In the genomic region with DNA sequence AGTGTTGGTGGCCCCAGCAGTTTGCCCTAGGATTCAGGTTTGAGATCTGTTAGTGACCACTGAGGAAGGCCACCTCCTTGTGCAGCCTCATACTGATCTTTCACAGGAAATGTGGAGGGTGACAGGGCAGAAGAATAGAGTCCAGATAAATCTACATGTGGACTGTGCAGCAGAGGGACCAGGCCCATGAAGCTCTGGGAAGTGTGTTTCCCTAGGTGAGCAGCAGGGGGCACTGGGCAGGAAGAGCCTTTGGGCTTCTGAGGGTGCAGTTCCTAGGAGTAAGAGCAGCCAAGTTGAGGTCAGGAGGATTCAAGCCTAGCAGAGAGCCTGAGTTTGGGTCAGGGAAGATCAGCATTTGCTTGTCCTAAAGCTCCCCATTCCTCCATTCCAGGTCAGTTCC, we compare ENCODE assay signal across 9 mouse cellular contexts. TPM values are rescaled to one million over a fixed set of nuclear protein-coding genes. Genes with fewer than 3 reads are reported as not detected.
DNase-seq lines count a peak whose midpoint lies in the region; ATAC-seq and TF ChIP-seq lines count a peak whose summit lies in the region.
"Had no signal": no experiment of that assay in that cellular context is flagged by ENCODE, and none has a peak within 500 bp of the region (broad histone marks: within the 10 kb centered on the region; RNA-seq: fewer than 3 reads in every experiment).

No protein-coding gene starts in this region.

- no peaks in the 10 kb centered on the region for H3K9me3 ChIP-seq in heart, postnatal 0 days (replicated peaks; ENCODE audit: control insufficient read depth, low read length)
- H3K9me3 ChIP-seq: heart, embryonic 13.5 days had no signal

- H3K9ac ChIP-seq in heart, postnatal 0 days (replicated peaks; ENCODE audit: low read depth, low read length) = no peak overlapping the region
- H3K9ac ChIP-seq: heart, embryonic 13.5 days had no signal

- no peak overlapping the region for H3K4me2 ChIP-seq in heart, postnatal 0 days (ENCODE audit: low read depth, low read length)
- H3K4me2 ChIP-seq: heart, embryonic 13.5 days had no signal

- TF ChIP-seq EP300 in heart, postnatal 0 days (IDR thresholded peaks at IDR 0.05; ENCODE audit: low read depth) = no peak

- H3K4me3 ChIP-seq in heart, postnatal 0 days (ENCODE audit: low read depth, low read length) = no peak overlapping the region
- H3K4me3 ChIP-seq: heart, embryonic 13.5 days had no signal

- intact Hi-C loops in heart, postnatal 25 days (cut with DNase I) = no loop called here

- no peak for ATAC-seq in heart, postnatal 0 days (ENCODE audit: insufficient read depth, low read depth)

- no peaks in the 10 kb centered on the region for H3K36me3 ChIP-seq in heart, postnatal 0 days (replicated peaks; ENCODE audit: control insufficient read depth, insufficient read depth, low read length)
- H3K36me3 ChIP-seq: heart, embryonic 13.5 days had no signal

- no peak for DNase-seq in heart, postnatal 0 days (ENCODE audit: low spot score)
- DNase-seq in heart, postnatal 25 days (ENCODE audit: low spot score) = no peak
- DNase-seq in B cell, adult 2 months = peak; percentile 64 to 67
- DNase-seq in adrenal gland, postnatal 36 days = peak; percentile 24 to 41
- DNase-seq in lung, postnatal 10 days = peak; percentile 46
- no peak for DNase-seq in Muller cell, postnatal 12 days (ENCODE audit: inconsistent ontology term)
- DNase-seq in right cerebral cortex, postnatal 25 days = no peak
- DNase-seq in layer of hippocampus, postnatal 36 days = no peak

- no peaks in the 10 kb centered on the region for H3K27me3 ChIP-seq in heart, postnatal 0 days (ENCODE audit: control insufficient read depth, insufficient read depth, low read length)
- H3K27me3 ChIP-seq: heart, embryonic 13.5 days had no signal

- TF ChIP-seq CTCF in heart, postnatal 0 days (IDR thresholded peaks at IDR 0.05; ENCODE audit: low read depth) = 0 out of 2 replicates have a peak, but pooled peaks have one; percentile 24

- H3K27ac ChIP-seq in heart, postnatal 0 days (ENCODE audit: low read depth) = no peak overlapping the region
- H3K27ac ChIP-seq: heart, embryonic 13.5 days had no signal

- H3K4me1 ChIP-seq in heart, postnatal 0 days (ENCODE audit: control insufficient read depth, insufficient read depth) = no peaks in the 10 kb centered on the region
- H3K4me1 ChIP-seq: heart, embryonic 13.5 days had no signal

RNA-seq across cellular contexts. Expression of a gene that starts 13.2 kb away (rescaled TPM):
- total RNA-seq in heart, postnatal 0 days (2014; rRNA removed; ENCODE audit: low replicate concordance) = not detected in 2 replicates
- polyA plus RNA-seq in heart, postnatal 0 days (2015; fragmentation: Nextera tagmentation; extraction: Ambion mirVana) = not detected in 2 replicates
- total RNA-seq in heart, postnatal 25 days (2021) = not detected
- not detected for total RNA-seq in adrenal gland, postnatal 36 days (2021)
- total RNA-seq in layer of hippocampus, postnatal 36 days (2021) = under 1 TPM; 0.46 to 0.62 TPM
- polyA plus RNA-seq: heart, embryonic 13.5 days had no signal

RNA-seq across cellular contexts. Expression of a gene that starts 52.9 kb away (rescaled TPM):
- not detected in 2 replicates for total RNA-seq in heart, postnatal 0 days (2014; rRNA removed; ENCODE audit: low replicate concordance)
- not detected in 2 replicates for polyA plus RNA-seq in heart, postnatal 0 days (2015; fragmentation: Nextera tagmentation; extraction: Ambion mirVana)
- under 1 TPM in 1 of 2 experiments, not detected in 1; 0.28 TPM for total RNA-seq in heart, postnatal 25 days (2021)
- total RNA-seq in adrenal gland, postnatal 36 days (2021) = under 1 TPM; 0.16 to 0.20 TPM
- total RNA-seq in layer of hippocampus, postnatal 36 days (2021) = not detected

Comparison
In these comparisons a context has a peak if more than half of its experiments do, and no peak if none do; other contexts are left out.
1. DNase-seq: peak in B cell, adult 2 months (2 of 2), adrenal gland, postnatal 36 days (2 of 2) and lung, postnatal 10 days (single experiment); none in heart, postnatal 0 days (single experiment), heart, postnatal 25 days (single experiment), Muller cell, postnatal 12 days (single experiment), right cerebral cortex, postnatal 25 days (single experiment) and layer of hippocampus, postnatal 36 days (0 of 2).